Mouse (Mus musculus) embryonic fibroblast, embryonic 13.5 days (primary cell): Measurements from ENCODE around the gene Anxa8.

Source experiments
- CTCF ChIP-seq: IDR thresholded peaks from 2 replicates; pipeline ENCODE4 v1.5.1; 2011; ENCODE audit warnings: mild to moderate bottlenecking, control low read depth, low read length, moderate library complexity, borderline replicate concordance; ENCODE audit not compliant: insufficient read depth
- POLR2A ChIP-seq: IDR thresholded peaks from 2 replicates; pipeline ENCODE4 v1.6.1; 2011; ENCODE audit warnings: low read depth, mild to moderate bottlenecking, control low read depth, low read length, moderate library complexity

DNA sequence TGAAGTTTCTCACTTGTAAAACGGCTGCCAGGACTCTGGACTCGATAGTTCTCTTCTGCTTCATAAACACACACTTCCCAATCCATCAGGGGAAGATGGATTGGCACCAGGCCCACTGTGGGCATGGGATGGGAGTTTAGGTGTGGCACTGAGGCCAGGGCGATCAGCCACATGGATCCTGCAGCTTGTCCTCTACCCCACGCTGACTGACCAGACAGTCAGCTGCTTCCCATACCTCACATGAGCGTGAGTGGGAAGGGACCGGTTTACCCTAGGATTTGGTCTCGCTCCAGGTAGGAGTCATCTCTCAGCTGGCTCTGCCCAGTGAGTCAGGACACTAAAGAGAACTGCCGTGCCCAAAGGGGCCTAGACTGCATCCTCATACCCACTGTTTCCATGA, 4.0 kb downstream of the Anxa8 start:
- no peak for TF ChIP-seq CTCF
- no peak for TF ChIP-seq POLR2A
